Mouse (Mus musculus): Measurements from ENCODE around the gene Map2k2. TPM values are rescaled to one million over a fixed set of nuclear protein-coding genes. Genes with fewer than 3 reads are reported as not detected.

Gene Map2k2
- polyA plus RNA-seq, 1 experiment from 2014 or later, result 245 TPM

GRCm38 (mm10) chr10:81123500-81123899, 17.8 kb downstream of the Map2k2 start:
- Histone ChIP-seq H3K4me3 (no peak overlapping the region), H3K27me3 (ENCODE audit: low read depth, poor library complexity, severe bottlenecking) (peaks cover 15% of the 10 kb centered on the region), H3K36me3 (peaks cover 65% of the 10 kb centered on the region), H3K4me1 (peaks cover 10% of the 10 kb centered on the region), H3K27ac (no peak overlapping the region), H3K9me3 (replicated peaks) (no peaks in the 10 kb centered on the region)
- 91% methylated on average over 11 of the region's 11 CpGs for WGBS
- no peak for DNase-seq (ENCODE audit: low spot score)

DNA sequence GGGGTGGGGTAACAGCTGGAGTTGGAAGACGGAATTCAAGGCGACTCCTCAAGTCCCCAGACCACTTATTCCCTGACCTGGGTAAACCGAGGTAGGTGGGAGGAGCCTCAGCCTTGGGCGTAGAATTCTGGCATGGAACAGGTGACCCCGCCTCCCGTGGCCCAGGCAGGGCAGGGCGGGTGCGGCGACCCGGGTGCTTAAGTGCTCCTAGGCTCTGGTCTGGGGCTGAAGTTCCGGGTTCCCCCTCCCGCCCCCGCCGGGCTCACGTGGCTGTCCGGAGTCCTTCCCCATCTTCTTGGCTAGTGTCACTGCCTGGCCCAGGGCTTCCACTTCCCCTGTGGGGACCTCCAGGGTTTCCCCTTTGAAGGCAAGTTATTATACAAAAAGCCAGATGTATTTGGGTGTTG, 28.5 kb downstream of the Map2k2 start:
- H3K36me3 ChIP-seq, result no peaks in the 10 kb centered on the region
- WGBS, result under 1% methylated on average over 16 of the region's 16 CpGs
- peaks cover 50% of the 10 kb centered on the region for H3K4me1 ChIP-seq
- no peak for DNase-seq (ENCODE audit: low spot score)
- H3K9me3 ChIP-seq (replicated peaks), result no peaks in the 10 kb centered on the region
- H3K4me3 ChIP-seq, result peak overlapping the region; percentile 91
- H3K27ac ChIP-seq, result no peak overlapping the region; the same call in 1 of the 2 replicates
- H3K27me3 ChIP-seq (ENCODE audit: low read depth, poor library complexity, severe bottlenecking), result peaks cover 55% of the 10 kb centered on the region

- H3K27me3 ChIP-seq (ENCODE audit: low read depth, poor library complexity, severe bottlenecking), result peaks cover 45% of the 10 kb centered on the region
- peaks cover 52% of the 10 kb centered on the region for H3K4me1 ChIP-seq
- 0 out of 2 replicates have a peak, but pooled peaks cover 5% of the 10 kb centered on the region for H3K36me3 ChIP-seq
- 1% methylated on average over 41 of the region's 41 CpGs for WGBS
- peak within 1 kb of the TSS; percentile 91 for H3K4me3 ChIP-seq
- peak; percentile 73 for DNase-seq (ENCODE audit: low spot score)
- H3K27ac ChIP-seq, result peak within 1 kb of the TSS; percentile 98
- no peaks in the 10 kb centered on the region for H3K9me3 ChIP-seq (replicated peaks)
Observed at GRCm38 (mm10) chr10:81134966-81135681, 29.4 kb downstream of the Map2k2 start, which contains the start of gene Zbtb7a. Gene Zbtb7a (plus strand): TSS chr10:81135220.

DNA sequence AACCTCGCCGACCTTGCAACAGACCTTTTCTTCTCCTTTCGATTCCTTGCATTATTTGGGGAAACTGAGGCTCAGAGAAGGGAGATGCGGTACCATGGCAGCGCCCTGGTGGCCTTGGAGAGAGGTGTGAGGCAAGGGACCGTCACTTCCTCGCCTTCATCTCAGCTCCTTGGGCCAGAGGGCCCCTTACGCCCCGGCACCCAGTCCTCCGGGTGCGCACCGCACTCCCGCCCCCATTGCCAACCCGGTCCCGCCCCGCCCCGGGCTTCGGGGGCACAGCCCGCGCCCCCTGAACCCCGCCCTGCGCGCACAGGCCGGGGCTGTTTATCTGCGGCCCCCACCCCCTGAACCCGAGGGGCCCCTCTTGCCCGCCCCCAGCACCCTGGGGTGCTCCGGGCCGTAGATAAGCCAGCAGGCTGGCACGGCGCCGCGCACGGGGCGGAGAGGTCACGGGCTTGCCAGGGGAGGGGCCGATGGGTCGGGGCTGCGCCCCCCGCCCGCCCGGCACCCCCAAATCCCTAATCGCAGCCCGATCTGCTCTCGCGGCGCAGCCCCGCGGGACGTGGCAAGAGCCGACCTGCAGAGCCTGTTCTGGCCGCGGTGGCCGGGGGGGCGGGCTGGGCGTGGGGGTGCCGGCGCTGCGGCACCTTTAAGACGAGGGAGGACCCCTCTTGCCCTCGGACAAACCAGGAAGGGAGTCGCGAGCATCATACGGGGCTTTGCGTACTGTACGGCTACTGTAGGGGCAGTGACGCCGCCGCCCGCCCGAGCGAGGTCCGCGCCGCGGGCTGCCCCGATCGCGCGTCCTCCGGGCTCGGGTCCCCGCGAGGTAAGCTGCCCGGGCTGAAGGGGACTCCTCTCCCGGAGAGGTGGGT, 30.4 kb downstream of the Map2k2 start:
- 1% methylated on average over 75 of the region's 86 CpGs for WGBS
- Histone ChIP-seq H3K4me1 (peaks cover 61% of the 10 kb centered on the region), H3K27me3 (ENCODE audit: low read depth, poor library complexity, severe bottlenecking) (peaks cover 36% of the 10 kb centered on the region), H3K36me3 (peaks cover 8% of the 10 kb centered on the region; the same call in 1 of the 2 replicates), H3K9me3 (replicated peaks) (no peaks in the 10 kb centered on the region), H3K4me3 (peak overlapping the region; percentile 91), H3K27ac (peak overlapping the region; percentile 98)
- peak; percentile 81 for DNase-seq (ENCODE audit: low spot score)

GRCm38 (mm10) chr10:81136706-81137231, 31.1 kb downstream of the Map2k2 start:
- Histone ChIP-seq H3K4me1 (peaks cover 68% of the 10 kb centered on the region), H3K27me3 (ENCODE audit: low read depth, poor library complexity, severe bottlenecking) (peaks cover 34% of the 10 kb centered on the region), H3K9me3 (replicated peaks) (no peaks in the 10 kb centered on the region), H3K4me3 (peak overlapping the region; percentile 91), H3K36me3 (peaks cover 13% of the 10 kb centered on the region), H3K27ac (peak overlapping the region; percentile 98)
- under 1% methylated on average over 48 of the region's 50 CpGs for WGBS
- DNase-seq (ENCODE audit: low spot score), result peak; percentile 88

DNA sequence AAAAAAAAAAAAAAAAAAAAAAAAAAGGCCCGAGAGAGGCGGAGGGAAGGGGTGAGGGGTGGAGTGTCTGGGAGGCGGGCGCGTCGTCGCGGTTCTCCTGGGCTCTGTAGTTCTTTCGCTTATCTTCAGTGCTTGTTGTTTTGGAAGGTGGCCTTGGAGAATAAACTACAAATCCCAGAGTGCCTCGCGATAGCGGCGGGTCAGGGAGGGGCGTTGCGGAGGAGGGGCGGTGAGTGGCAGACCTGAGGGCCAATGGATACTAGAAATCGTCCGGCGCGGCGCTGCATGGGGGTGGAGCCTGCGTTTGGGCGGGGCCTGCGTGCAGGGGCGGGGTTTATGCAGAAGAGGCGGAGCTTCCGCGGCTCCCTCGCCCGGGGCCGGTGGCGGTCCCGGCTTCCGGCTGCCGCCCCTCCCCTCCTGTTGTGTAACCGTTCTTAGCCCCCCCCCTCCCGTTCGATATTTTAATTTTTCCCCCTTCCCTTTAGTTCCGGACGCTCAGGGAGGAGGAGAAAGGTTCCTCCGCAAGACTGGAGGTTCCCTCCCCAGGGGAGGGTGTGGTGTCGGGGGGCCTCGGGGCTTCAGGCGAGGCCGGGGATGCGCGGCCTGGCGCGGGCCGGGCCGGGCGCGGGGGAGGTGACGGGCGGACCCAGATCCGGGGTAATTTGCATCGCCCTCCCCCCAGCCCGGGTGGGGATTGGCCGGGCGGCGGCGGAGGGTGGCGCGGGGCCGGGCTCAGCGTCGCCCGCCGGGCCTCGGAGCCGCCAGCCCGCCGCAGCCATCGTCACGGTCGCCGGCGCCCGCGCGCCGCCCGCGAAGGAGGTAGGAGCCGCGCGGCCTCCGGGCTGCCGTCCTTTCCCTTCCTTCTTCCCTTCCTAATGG, 31.8 kb downstream of the Map2k2 start:
- Histone ChIP-seq H3K9me3 (replicated peaks) (no peaks in the 10 kb centered on the region), H3K27ac (peak overlapping the region; percentile 98), H3K4me3 (peak overlapping the region; percentile 91), H3K36me3 (peaks cover 20% of the 10 kb centered on the region), H3K27me3 (ENCODE audit: low read depth, poor library complexity, severe bottlenecking) (peaks cover 34% of the 10 kb centered on the region), H3K4me1 (peaks cover 75% of the 10 kb centered on the region)
- under 1% methylated on average over 88 of the region's 89 CpGs for WGBS
- DNase-seq (ENCODE audit: low spot score), result peak; percentile 100

DNA sequence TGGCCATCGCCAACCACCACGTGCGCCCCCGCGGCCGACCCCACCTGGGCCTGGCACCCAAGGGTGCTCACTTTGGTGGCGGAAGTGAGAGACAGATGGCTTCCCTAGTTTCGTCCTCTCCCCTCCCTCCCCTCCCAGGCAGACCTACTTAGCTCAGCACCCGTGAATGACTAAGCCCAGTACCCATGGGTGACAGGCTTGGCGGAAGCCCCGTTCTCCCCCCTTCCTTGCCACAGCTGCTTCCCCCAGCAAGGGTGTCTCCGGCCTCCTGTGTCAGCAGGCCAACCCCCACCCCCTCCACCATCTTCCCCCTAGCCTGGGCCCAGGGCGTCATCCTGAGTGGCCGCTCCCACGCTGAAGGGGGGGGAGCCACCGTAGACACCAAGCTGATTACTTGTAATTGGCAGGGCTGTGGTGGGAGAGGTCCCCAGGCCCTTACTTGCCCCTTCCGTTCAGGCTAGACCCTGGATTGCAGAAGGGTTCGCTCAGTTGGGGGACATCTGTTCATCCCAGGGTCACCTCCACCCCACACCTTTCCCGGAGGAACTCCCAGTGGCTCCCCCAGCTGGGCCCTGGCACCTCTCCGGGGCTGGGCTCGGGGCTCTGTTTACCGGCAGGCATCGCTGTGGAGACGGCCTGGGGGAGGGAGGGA, 32.5 kb downstream of the Map2k2 start:
- H3K9me3 ChIP-seq (replicated peaks), result no peaks in the 10 kb centered on the region
- peak overlapping the region; percentile 91 for H3K4me3 ChIP-seq
- peak; percentile 57 for DNase-seq (ENCODE audit: low spot score)
- peaks cover 28% of the 10 kb centered on the region for H3K36me3 ChIP-seq
- peaks cover 83% of the 10 kb centered on the region for H3K4me1 ChIP-seq
- 1% methylated on average over 23 of the region's 24 CpGs for WGBS
- H3K27ac ChIP-seq, result peak overlapping the region; percentile 98
- peaks cover 28% of the 10 kb centered on the region for H3K27me3 ChIP-seq (ENCODE audit: low read depth, poor library complexity, severe bottlenecking)

GRCm38 (mm10) chr10:81138821-81139528, 33.3 kb downstream of the Map2k2 start:
- Histone ChIP-seq H3K27me3 (ENCODE audit: low read depth, poor library complexity, severe bottlenecking) (peaks cover 21% of the 10 kb centered on the region), H3K36me3 (peaks cover 35% of the 10 kb centered on the region), H3K9me3 (replicated peaks) (no peaks in the 10 kb centered on the region), H3K4me3 (peak overlapping the region; percentile 91), H3K27ac (peak overlapping the region; percentile 98), H3K4me1 (peaks cover 83% of the 10 kb centered on the region)
- DNase-seq (ENCODE audit: low spot score), result no peak
- 60% methylated on average over 11 of the region's 11 CpGs for WGBS

DNA sequence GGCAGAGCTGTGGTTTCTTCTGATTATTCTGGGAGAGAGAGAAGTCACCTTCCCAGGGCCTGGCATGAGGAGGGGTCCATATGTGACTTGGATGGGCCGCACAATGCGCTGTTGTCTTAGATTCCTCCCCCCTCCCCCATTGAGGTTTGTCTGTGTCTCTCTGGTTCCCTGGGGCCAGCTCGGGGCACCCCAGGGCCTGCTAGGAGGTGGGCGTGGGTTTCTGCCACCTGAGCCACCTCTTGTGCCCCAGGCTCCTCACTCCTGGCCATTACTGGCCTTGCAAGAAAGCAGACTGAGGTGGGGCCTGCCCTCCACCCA, 33.8 kb downstream of the Map2k2 start:
- Histone ChIP-seq H3K4me1 (peaks cover 80% of the 10 kb centered on the region), H3K27me3 (ENCODE audit: low read depth, poor library complexity, severe bottlenecking) (peaks cover 16% of the 10 kb centered on the region), H3K4me3 (peak overlapping the region; percentile 91), H3K27ac (peak overlapping the region; percentile 38; the same call in 1 of the 2 replicates), H3K9me3 (replicated peaks) (no peaks in the 10 kb centered on the region), H3K36me3 (peaks cover 40% of the 10 kb centered on the region)
- no peak for DNase-seq (ENCODE audit: low spot score)
- 79% methylated on average over 4 of the region's 4 CpGs for WGBS

- H3K36me3 ChIP-seq, result peaks cover 46% of the 10 kb centered on the region
- no peaks in the 10 kb centered on the region for H3K9me3 ChIP-seq (replicated peaks)
- 65% methylated on average over 8 of the region's 8 CpGs for WGBS
- H3K4me1 ChIP-seq, result peaks cover 77% of the 10 kb centered on the region
- H3K27me3 ChIP-seq (ENCODE audit: low read depth, poor library complexity, severe bottlenecking), result peaks cover 11% of the 10 kb centered on the region
- peak overlapping the region; percentile 91 for H3K4me3 ChIP-seq
- H3K27ac ChIP-seq, result peak overlapping the region; percentile 38
- no peak for DNase-seq (ENCODE audit: low spot score)
Observed at GRCm38 (mm10) chr10:81140005-81140404, 34.3 kb downstream of the Map2k2 start.

DNA sequence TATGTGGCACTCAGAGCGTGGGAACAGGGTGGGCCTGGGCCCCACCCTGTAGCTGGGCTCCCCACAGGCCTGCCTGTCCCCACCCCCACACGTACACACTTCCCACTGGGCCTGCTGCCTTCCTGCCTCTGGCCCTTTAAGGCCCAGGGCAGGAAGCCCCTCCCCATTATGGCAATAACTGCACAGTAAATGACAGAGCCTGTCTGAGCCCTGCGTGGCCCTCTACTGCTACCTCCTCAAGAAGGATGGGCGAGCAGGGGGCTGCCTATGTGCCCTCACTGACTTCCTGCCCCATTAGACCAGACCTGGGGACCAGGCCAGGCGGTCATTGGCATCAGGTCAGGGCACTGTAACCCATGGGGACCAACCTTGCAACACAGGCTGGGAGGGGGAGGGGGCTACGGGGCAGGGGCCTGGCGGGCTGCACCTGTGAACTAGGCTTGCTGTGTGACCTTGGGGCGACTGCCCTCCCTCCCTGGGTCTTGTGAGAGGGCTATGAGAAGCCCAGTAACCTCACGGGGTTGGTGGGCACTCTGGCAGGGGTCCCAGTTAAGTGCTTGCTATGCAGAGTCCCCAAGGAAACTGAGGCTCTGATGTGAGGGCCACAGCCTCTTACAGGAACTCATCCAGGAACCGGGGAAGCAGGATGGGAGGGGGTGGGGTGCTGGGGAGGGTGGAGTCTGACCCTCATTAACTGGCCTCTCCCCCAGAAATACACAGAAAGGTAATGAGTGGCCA, 35.2 kb downstream of the Map2k2 start:
- Histone ChIP-seq H3K4me1 (peaks cover 72% of the 10 kb centered on the region), H3K36me3 (peaks cover 54% of the 10 kb centered on the region), H3K27ac (peak overlapping the region; percentile 38), H3K27me3 (ENCODE audit: low read depth, poor library complexity, severe bottlenecking) (peaks cover 2% of the 10 kb centered on the region), H3K4me3 (peak overlapping the region; percentile 91), H3K9me3 (replicated peaks) (no peaks in the 10 kb centered on the region)
- 65% methylated on average over 10 of the region's 10 CpGs for WGBS
- no peak for DNase-seq (ENCODE audit: low spot score)
